Mouse (Mus musculus) spleen, adult 18-20 months (tissue): ENCODE results near the gene Serpinb1a.

ENCODE experiments used
- DNase-seq, 2 experiments: peaks; one replicate each; pipeline ENCODE4 v3.0.0; 2022; ENCODE audit warnings: mixed read lengths in 2 of 2

The Serpinb1a gene

DNA sequence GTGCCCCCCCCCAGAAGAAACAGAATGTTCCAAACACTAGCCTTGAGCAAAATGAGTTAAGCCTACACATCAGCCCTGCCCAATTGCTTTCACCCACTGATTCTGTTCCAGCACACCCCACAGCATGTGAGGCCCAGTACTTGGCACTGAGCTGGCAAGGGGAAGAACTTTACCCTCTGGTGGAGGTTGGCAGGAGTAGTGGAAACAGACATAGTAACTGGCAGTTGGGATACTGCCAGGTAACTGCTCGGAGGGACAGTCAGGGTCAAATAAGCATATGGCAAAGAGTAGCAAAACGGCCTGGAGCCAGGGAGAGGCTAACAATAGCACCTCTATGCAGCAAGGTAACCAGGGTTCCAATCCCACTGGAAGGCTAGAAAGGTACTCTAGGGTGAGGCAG is 56.4 kb downstream of the Serpinb1a start:
- no peak for DNase-seq
